Comparison of ENCODE assay signal across 13 mouse cellular contexts in the genomic region with DNA sequence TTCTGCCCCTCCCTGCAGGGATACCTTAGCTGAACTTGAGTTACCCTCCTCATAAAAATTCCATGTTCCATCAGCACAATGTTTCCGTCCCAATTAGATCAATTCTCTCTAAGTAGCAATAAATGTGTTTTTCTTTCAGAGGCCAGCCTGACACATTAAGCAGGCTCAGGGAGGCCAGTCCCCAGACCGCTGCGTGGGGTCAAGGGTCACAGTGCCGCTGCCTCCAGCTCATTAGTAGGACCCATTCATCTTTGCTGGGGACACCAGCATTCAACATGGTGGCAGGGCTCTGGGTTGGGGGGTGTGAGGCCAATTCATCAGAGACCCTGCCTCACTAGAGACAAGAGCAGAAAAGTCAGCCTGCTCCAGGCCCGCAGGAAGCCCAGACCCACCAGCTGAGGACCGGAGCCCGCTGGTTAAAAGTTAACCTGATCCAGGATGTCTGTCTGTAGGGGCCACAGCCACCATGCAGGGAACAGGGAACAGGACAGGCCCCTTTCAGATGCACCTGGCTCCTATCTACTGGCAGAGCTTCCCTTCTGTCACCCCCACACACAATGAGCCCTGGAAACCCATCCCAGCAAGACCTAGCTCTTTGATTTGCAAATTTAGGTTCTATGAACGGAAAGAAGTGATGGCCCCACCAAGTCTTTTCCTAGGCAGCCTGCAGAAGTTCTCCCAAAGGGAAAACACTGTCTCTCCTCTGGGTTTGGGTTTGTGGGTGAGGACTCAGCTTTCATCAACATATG.
DNase-seq lines count a peak whose midpoint lies in the region; ATAC-seq and TF ChIP-seq lines count a peak whose summit lies in the region.
"Had no signal": no experiment of that assay in that cellular context is flagged by ENCODE, and none has a peak within 500 bp of the region (broad histone marks: within the 10 kb centered on the region; RNA-seq: fewer than 3 reads in every experiment).

No protein-coding gene starts in this region.

- no peak overlapping the region for H3K4me3 ChIP-seq in hindbrain, embryonic 11.5 days (ENCODE audit: low read depth, low read length)
- H3K4me3 ChIP-seq in hindbrain, postnatal 0 days (ENCODE audit: low read length) = no peak overlapping the region
- H3K4me3 ChIP-seq in embryonic facial prominence, embryonic 10.5 days = no peak overlapping the region
- H3K4me3 ChIP-seq in limb, embryonic 11.5 days (ENCODE audit: low read depth, low read length) = no peak overlapping the region
- H3K4me3 ChIP-seq: hindbrain, embryonic 13.5 days; limb, embryonic 15.5 days; midbrain, embryonic 12.5 days had no signal

- H3K27me3 ChIP-seq in hindbrain, embryonic 11.5 days (ENCODE audit: control insufficient read depth, insufficient read depth, low read length) = no peaks in the 10 kb centered on the region; the same call in none of the 2 replicates
- no peaks in the 10 kb centered on the region for H3K27me3 ChIP-seq in hindbrain, postnatal 0 days (ENCODE audit: insufficient read depth, low read length)
- H3K27me3 ChIP-seq in embryonic facial prominence, embryonic 10.5 days (replicated peaks; ENCODE audit: low read depth, poor library complexity, severe bottlenecking) = peaks cover 20% of the 10 kb centered on the region
- no peaks in the 10 kb centered on the region for H3K27me3 ChIP-seq in limb, embryonic 11.5 days (ENCODE audit: control insufficient read depth, insufficient read depth, low read length)
- H3K27me3 ChIP-seq: limb, embryonic 15.5 days; midbrain, embryonic 12.5 days had no signal

- H3K36me3 ChIP-seq in hindbrain, embryonic 11.5 days (ENCODE audit: control insufficient read depth, insufficient read depth, low read length) = no peaks in the 10 kb centered on the region
- H3K36me3 ChIP-seq in hindbrain, postnatal 0 days (ENCODE audit: insufficient read depth, low read length) = no peaks in the 10 kb centered on the region
- H3K36me3 ChIP-seq in embryonic facial prominence, embryonic 10.5 days (replicated peaks) = no peaks in the 10 kb centered on the region
- no peaks in the 10 kb centered on the region for H3K36me3 ChIP-seq in limb, embryonic 11.5 days (ENCODE audit: control insufficient read depth, insufficient read depth, low read length)
- H3K36me3 ChIP-seq: hindbrain, embryonic 13.5 days; limb, embryonic 15.5 days; midbrain, embryonic 12.5 days had no signal

- peak; percentile 44 for DNase-seq in hindbrain, embryonic 11.5 days (ENCODE audit: low spot score)
- DNase-seq in hindbrain, postnatal 0 days (ENCODE audit: low spot score) = no peak
- DNase-seq in ES-CJ7 (ENCODE audit: low read depth, low spot score) = peak; percentile 58
- peak; percentile 47 for DNase-seq in embryonic facial prominence, embryonic 10.5 days (ENCODE audit: low spot score)
- peak; percentile 75 for DNase-seq in limb, embryonic 11.5 days (ENCODE audit: low spot score)
- DNase-seq in lung, postnatal 25 days (ENCODE audit: low spot score) = no peak
- no peak for DNase-seq in layer of hippocampus, adult 18-20 months (ENCODE audit: low spot score in 2 of 2)
- DNase-seq in right cerebral cortex, postnatal 4 days = no peak
- DNase-seq: cerebellum, postnatal 36 days had no signal

- H3K9ac ChIP-seq in hindbrain, embryonic 11.5 days (ENCODE audit: low read depth, low read length) = no peak overlapping the region
- no peak overlapping the region for H3K9ac ChIP-seq in hindbrain, postnatal 0 days (replicated peaks; ENCODE audit: low read length)
- no peak overlapping the region for H3K9ac ChIP-seq in limb, embryonic 11.5 days (ENCODE audit: low read length)
- H3K9ac ChIP-seq: hindbrain, embryonic 13.5 days; limb, embryonic 15.5 days; midbrain, embryonic 12.5 days had no signal

- no peak overlapping the region for H3K4me2 ChIP-seq in hindbrain, embryonic 11.5 days (replicated peaks; ENCODE audit: low read depth, low read length)
- H3K4me2 ChIP-seq in hindbrain, postnatal 0 days (ENCODE audit: low read depth, low read length) = no peak overlapping the region
- H3K4me2 ChIP-seq in limb, embryonic 11.5 days (ENCODE audit: low read depth, severe bottlenecking) = no peak overlapping the region
- H3K4me2 ChIP-seq: hindbrain, embryonic 13.5 days; limb, embryonic 15.5 days; midbrain, embryonic 12.5 days had no signal

- H3K9me3 ChIP-seq in hindbrain, embryonic 11.5 days (ENCODE audit: control insufficient read depth, low read length) = no peaks in the 10 kb centered on the region
- no peaks in the 10 kb centered on the region for H3K9me3 ChIP-seq in hindbrain, postnatal 0 days (ENCODE audit: low read length)
- H3K9me3 ChIP-seq in embryonic facial prominence, embryonic 10.5 days = no peaks in the 10 kb centered on the region
- no peaks in the 10 kb centered on the region for H3K9me3 ChIP-seq in limb, embryonic 11.5 days (ENCODE audit: control insufficient read depth, low read length)
- H3K9me3 ChIP-seq: hindbrain, embryonic 13.5 days; limb, embryonic 15.5 days; midbrain, embryonic 12.5 days had no signal

- no peak for TF ChIP-seq CTCF in hindbrain, postnatal 0 days (IDR thresholded peaks at IDR 0.05; ENCODE audit: low read depth)

- WGBS in hindbrain, embryonic 11.5 days = 29% methylated on average over 8 of the region's 8 CpGs
- WGBS in hindbrain, postnatal 0 days = 40% methylated on average over 8 of the region's 8 CpGs
- 46% methylated on average over 8 of the region's 8 CpGs for whole genome bisulfite sequencing in embryonic facial prominence, embryonic 10.5 days
- 13% methylated on average over 8 of the region's 8 CpGs for WGBS in limb, embryonic 11.5 days

- no peaks in the 10 kb centered on the region for H3K4me1 ChIP-seq in hindbrain, embryonic 11.5 days (replicated peaks; ENCODE audit: control insufficient read depth, insufficient read depth, low read length)
- no peaks in the 10 kb centered on the region for H3K4me1 ChIP-seq in hindbrain, postnatal 0 days (ENCODE audit: insufficient read depth, low read length)
- peaks cover 39% of the 10 kb centered on the region for H3K4me1 ChIP-seq in embryonic facial prominence, embryonic 10.5 days
- peaks cover 4% of the 10 kb centered on the region for H3K4me1 ChIP-seq in limb, embryonic 11.5 days (ENCODE audit: control insufficient read depth, insufficient read depth, low read length)

- no peak for ATAC-seq in hindbrain, embryonic 11.5 days (ENCODE audit: low FRiP score)
- no peak for ATAC-seq in hindbrain, postnatal 0 days
- no peak for ATAC-seq in limb, embryonic 11.5 days (ENCODE audit: insufficient number of reproducible peaks, low FRiP score, low TSS enrichment, low read depth)

- H3K27ac ChIP-seq in hindbrain, embryonic 11.5 days (ENCODE audit: low read depth, low read length) = no peak overlapping the region
- no peak overlapping the region for H3K27ac ChIP-seq in hindbrain, postnatal 0 days
- H3K27ac ChIP-seq in embryonic facial prominence, embryonic 10.5 days (replicated peaks) = no peak overlapping the region
- no peak overlapping the region; the same call in 1 of the 2 replicates for H3K27ac ChIP-seq in limb, embryonic 11.5 days (replicated peaks; ENCODE audit: low read depth, low read length)
- H3K27ac ChIP-seq: hindbrain, embryonic 13.5 days; midbrain, embryonic 12.5 days; stomach, postnatal 0 days had no signal

Comparison
In these comparisons a context has a peak if more than half of its experiments do, and no peak if none do; other contexts are left out.
1. DNase-seq: peak in hindbrain, embryonic 11.5 days (single experiment), ES-CJ7 (single experiment), embryonic facial prominence, embryonic 10.5 days (single experiment) and limb, embryonic 11.5 days (single experiment); none in hindbrain, postnatal 0 days (single experiment), lung, postnatal 25 days (single experiment), layer of hippocampus, adult 18-20 months (0 of 2) and right cerebral cortex, postnatal 4 days (single experiment).